ENCODE assay signal across 16 mouse cellular contexts in genomic region chr5:111522586-111522985, GRCm38 (mm10).
DNase-seq lines count a peak whose midpoint lies in the region; ATAC-seq lines count a peak whose summit lies in the region.
"Had no signal": no experiment of that assay in that cellular context is flagged by ENCODE, and none has a peak within 500 bp of the region (broad histone marks: within the 10 kb centered on the region; RNA-seq: fewer than 3 reads in every experiment).

No protein-coding gene starts in this region.

- peaks cover 4% of the 10 kb centered on the region; the same call in 1 of the 2 replicates for H3K4me1 ChIP-seq in kidney, embryonic 16.5 days (ENCODE audit: insufficient read depth, low read length)
- peaks cover 45% of the 10 kb centered on the region for H3K4me1 ChIP-seq in embryonic facial prominence, embryonic 10.5 days
- 0 out of 2 replicates have a peak, but pooled peaks cover 11% of the 10 kb centered on the region for H3K4me1 ChIP-seq in limb, embryonic 15.5 days
- H3K4me1 ChIP-seq: stomach, embryonic 15.5 days had no signal

- H3K36me3 ChIP-seq in kidney, embryonic 16.5 days (ENCODE audit: insufficient read depth, low read length) = no peaks in the 10 kb centered on the region
- no peaks in the 10 kb centered on the region for H3K36me3 ChIP-seq in embryonic facial prominence, embryonic 10.5 days (replicated peaks)
- H3K36me3 ChIP-seq in limb, embryonic 15.5 days = no peaks in the 10 kb centered on the region
- H3K36me3 ChIP-seq: forebrain, embryonic 15.5 days; stomach, embryonic 15.5 days had no signal

- 28% methylated on average over 7 of the region's 7 CpGs for WGBS in kidney, embryonic 16.5 days
- WGBS in embryonic facial prominence, embryonic 10.5 days = 47% methylated on average over 7 of the region's 7 CpGs
- WGBS in limb, embryonic 15.5 days = 47% methylated on average over 7 of the region's 7 CpGs

- no peak overlapping the region for H3K4me3 ChIP-seq in kidney, embryonic 16.5 days (ENCODE audit: low read length)
- H3K4me3 ChIP-seq in embryonic facial prominence, embryonic 10.5 days = no peak overlapping the region
- no peak overlapping the region for H3K4me3 ChIP-seq in limb, embryonic 15.5 days
- H3K4me3 ChIP-seq: forebrain, embryonic 15.5 days; megakaryocyte, embryonic 14.5 days; stomach, embryonic 15.5 days had no signal

- H3K27me3 ChIP-seq in kidney, embryonic 16.5 days (ENCODE audit: insufficient read depth, low read length) = peaks cover 25% of the 10 kb centered on the region
- H3K27me3 ChIP-seq in embryonic facial prominence, embryonic 10.5 days (replicated peaks; ENCODE audit: low read depth, poor library complexity, severe bottlenecking) = peaks cover 10% of the 10 kb centered on the region; the same call in 1 of the 2 replicates
- H3K27me3 ChIP-seq in limb, embryonic 15.5 days = 0 out of 2 replicates have a peak, but pooled peaks cover 4% of the 10 kb centered on the region
- H3K27me3 ChIP-seq: forebrain, embryonic 15.5 days; stomach, embryonic 15.5 days had no signal

- no peaks in the 10 kb centered on the region for H3K9me3 ChIP-seq in kidney, embryonic 16.5 days (ENCODE audit: low read length)
- no peaks in the 10 kb centered on the region for H3K9me3 ChIP-seq in embryonic facial prominence, embryonic 10.5 days
- no peaks in the 10 kb centered on the region for H3K9me3 ChIP-seq in limb, embryonic 15.5 days
- H3K9me3 ChIP-seq: forebrain, embryonic 15.5 days; stomach, embryonic 15.5 days had no signal

- ATAC-seq in kidney, embryonic 16.5 days (ENCODE audit: low FRiP score, low TSS enrichment) = peak; percentile 47; the same call in 1 of the 2 replicates
- ATAC-seq in limb, embryonic 15.5 days (ENCODE audit: insufficient number of reproducible peaks, low FRiP score, low TSS enrichment, low read depth) = peak; percentile 79
- ATAC-seq: forebrain, embryonic 15.5 days; inflammation-experienced regulatory T-cells, adult 6 months had no signal

- H3K9ac ChIP-seq in kidney, embryonic 16.5 days (replicated peaks; ENCODE audit: low read length) = no peak overlapping the region
- no peak overlapping the region for H3K9ac ChIP-seq in limb, embryonic 15.5 days
- H3K9ac ChIP-seq: forebrain, embryonic 15.5 days; stomach, embryonic 15.5 days had no signal

- no peak for DNase-seq in kidney, postnatal 36 days
- DNase-seq in embryonic facial prominence, embryonic 10.5 days (ENCODE audit: low spot score) = peak; percentile 52
- peak; percentile 89 for DNase-seq in gastrocnemius, adult 18-20 months (ENCODE audit: low spot score)
- DNase-seq in ovary, postnatal 10 days (ENCODE audit: low spot score) = no peak
- DNase-seq in thymus, postnatal 10 days (ENCODE audit: low spot score in 2 of 2) = no peak
- DNase-seq: cerebellum, adult 9-10 months; kidney, postnatal 10 days; left cerebral cortex, postnatal 4 days; right cerebral cortex, postnatal 25 days; thymus, postnatal 25 days had no signal

- no peak overlapping the region for H3K27ac ChIP-seq in kidney, embryonic 16.5 days (ENCODE audit: low read length)
- H3K27ac ChIP-seq in embryonic facial prominence, embryonic 10.5 days (replicated peaks) = peak overlapping the region; percentile 73
- no peak overlapping the region for H3K27ac ChIP-seq in limb, embryonic 15.5 days
- H3K27ac ChIP-seq: forebrain, embryonic 15.5 days; stomach, embryonic 15.5 days had no signal

- no peak overlapping the region for H3K4me2 ChIP-seq in kidney, embryonic 16.5 days (replicated peaks; ENCODE audit: low read depth, low read length)
- no peak overlapping the region for H3K4me2 ChIP-seq in limb, embryonic 15.5 days
- H3K4me2 ChIP-seq: forebrain, embryonic 15.5 days; stomach, embryonic 15.5 days had no signal

Comparison
In these comparisons a context has a peak if more than half of its experiments do, and no peak if none do; other contexts are left out.
1. DNase-seq: peak in embryonic facial prominence, embryonic 10.5 days (single experiment) and gastrocnemius, adult 18-20 months (single experiment); none in kidney, postnatal 36 days (0 of 2), ovary, postnatal 10 days (single experiment) and thymus, postnatal 10 days (0 of 2).